Mouse (Mus musculus): ENCODE results near the gene Osbpl7.

GRCm38 (mm10) chr11:97115797-97116196, 65.4 kb downstream of the Osbpl7 start:
- no peak for TF ChIP-seq EP300 (IDR thresholded peaks at IDR 0.05; ENCODE audit: low read depth in 1 of 2, low read length in 2 of 2)
- TF ChIP-seq CTCF (IDR thresholded peaks at IDR 0.05 in 2 of 3, conservative IDR thresholded peaks at IDR 0.05 in 1 of 3; ENCODE audit: control insufficient read depth in 1 of 3, insufficient read depth in 1 of 3, low read depth in 2 of 3, low read length in 3 of 3, poor library complexity in 1 of 3, severe bottlenecking in 1 of 3) = no peak
- no peak for TF ChIP-seq MAZ (IDR thresholded peaks at IDR 0.05; ENCODE audit: low read depth, low read length)
- TF ChIP-seq BHLHE40 (IDR thresholded peaks at IDR 0.05; ENCODE audit: borderline replicate concordance, low read depth, low read length) = no peak
- TF ChIP-seq UBTF (IDR thresholded peaks at IDR 0.05; ENCODE audit: borderline replicate concordance, insufficient read depth, low read depth, low read length) = no peak
- no peak for TF ChIP-seq HCFC1 (IDR thresholded peaks at IDR 0.05; ENCODE audit: low read depth, low read length)
- TF ChIP-seq POLR2A (IDR thresholded peaks at IDR 0.05; ENCODE audit: control insufficient read depth in 1 of 2, insufficient read depth in 1 of 2, low read depth in 1 of 2, low read length in 2 of 2, poor library complexity in 1 of 2) = no peak
- no peak for TF ChIP-seq TCF12 (IDR thresholded peaks at IDR 0.05; ENCODE audit: low read depth, low read length)
- no peak for TF ChIP-seq SMC3 (IDR thresholded peaks at IDR 0.05; ENCODE audit: low read depth, low read length)

All from MEL (cell line).